Mouse (Mus musculus): ENCODE measurements at regions not wholly inside any gene's neighbourhood (a gene's known extent, or its start where the extent isn't known, plus 50 kb on each side); places are given as distances from the start of the nearest gene placed in this dataset.

- no peak for DNase-seq (ENCODE audit: low spot score)
Observed at GRCm38 (mm10) chr10:11809255-11809654, 466.1 kb downstream of the Epm2a start.

- no peak for DNase-seq (ENCODE audit: low spot score)
Observed at GRCm38 (mm10) chr10:11822418-11822959, 479.3 kb downstream of the Epm2a start.

DNA sequence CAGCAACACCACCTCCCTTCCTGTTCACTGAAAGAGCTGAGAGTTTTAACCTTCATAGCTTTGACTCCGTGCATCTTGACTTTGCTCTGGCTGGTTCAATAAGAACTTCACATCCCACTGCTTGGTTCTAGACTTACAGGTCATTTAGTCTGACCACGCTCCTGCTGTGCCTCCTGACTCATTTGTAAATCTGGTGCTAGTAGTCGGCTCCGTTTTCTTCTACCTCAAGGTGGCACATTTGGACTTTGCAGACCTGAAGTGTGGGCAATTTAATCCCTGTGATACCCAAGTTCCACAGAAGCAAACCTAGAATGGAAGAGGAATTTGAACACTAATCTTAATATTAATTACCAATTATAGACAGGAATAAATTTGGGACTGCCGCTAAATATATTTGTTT, 497.9 kb downstream of the Epm2a start:
- peak; percentile 7 for DNase-seq (ENCODE audit: low spot score)

DNA sequence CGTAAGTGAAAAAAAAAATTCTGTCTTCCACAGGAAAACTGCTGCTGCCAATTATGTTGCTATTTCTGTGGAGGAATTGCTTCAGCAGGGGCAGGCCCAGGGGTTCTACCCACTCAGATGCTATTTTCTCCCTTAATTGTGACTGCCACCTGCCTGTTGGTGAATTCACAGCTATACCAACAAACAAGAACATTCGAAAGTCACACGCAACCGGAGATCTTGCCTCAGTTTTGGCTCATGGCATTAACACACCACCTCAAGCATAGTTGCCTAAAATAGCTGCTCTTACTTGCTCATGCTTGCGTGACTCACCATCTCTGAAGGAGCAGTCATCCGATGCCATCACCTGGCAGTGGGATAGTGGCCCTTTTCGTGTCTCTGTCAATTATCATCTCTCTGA, 498.3 kb downstream of the Epm2a start:
- peak; percentile 17 for DNase-seq (ENCODE audit: low spot score)

DNA sequence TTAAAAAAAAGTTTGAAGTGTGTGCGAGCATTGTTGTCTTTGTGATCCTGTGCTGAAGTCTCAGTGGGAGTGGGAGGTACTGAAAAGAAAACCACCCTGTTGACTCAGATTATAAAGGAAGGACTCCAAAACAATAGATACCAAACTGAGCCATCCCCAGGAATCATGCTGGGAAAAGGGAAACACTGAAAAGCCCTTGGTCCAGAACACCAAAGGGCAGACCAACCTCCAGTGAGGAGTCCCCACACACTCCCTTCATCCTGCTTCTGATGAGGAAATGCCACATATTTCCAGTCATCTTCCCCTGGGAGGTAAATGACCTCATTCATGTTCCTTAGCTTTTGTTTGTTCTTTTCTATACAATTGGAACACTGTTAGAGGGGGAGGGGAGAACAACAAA, 502.9 kb downstream of the Epm2a start:
- no peak for DNase-seq (ENCODE audit: low spot score)

DNA sequence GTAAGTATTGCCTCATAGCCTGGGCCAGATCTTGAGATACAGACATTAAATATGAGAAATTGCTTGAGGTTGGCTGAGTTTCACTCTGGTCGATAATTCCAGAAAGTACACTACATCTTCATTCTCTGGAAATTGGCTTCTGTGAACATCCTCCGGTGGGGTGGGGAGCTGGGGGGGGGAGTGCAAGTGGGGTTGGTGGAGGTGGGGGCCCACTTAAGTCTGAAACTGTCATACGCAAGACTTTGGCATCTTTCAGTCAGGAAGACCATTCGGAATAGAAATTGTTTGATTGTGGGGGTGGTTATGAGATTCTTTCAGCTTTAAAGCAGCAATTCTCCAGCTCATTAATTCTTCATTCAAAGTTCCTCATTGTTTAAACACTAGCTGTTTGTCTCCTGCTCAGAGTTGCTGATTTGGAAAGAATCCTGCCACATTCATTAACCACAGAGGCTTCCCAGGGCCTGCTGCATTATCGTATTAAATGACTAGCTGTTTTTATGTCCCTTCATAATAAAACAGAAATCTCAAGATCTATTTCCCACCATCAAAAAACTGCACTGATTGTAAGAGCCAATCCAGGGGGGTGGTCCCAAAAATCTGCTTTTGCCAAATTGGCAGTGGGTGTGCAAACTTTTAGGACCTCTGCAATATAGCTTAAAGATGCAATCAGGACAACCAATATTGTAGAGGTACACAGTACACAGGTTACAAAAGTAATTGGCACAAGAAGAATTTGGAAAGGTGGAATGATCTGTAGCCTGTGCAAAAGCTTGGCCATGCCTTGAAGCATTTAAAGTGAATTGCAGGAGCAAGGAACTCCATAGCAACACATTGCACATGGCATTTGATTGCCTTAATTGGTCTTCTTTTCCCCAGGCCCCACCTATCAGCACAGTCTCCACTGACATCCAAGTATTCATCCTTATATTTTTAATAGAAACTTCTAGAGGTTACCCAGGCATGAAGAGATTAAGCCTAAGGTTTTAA, 532.2 kb downstream of the Epm2a start:
- DNase-seq (ENCODE audit: low spot score): no peak

DNA sequence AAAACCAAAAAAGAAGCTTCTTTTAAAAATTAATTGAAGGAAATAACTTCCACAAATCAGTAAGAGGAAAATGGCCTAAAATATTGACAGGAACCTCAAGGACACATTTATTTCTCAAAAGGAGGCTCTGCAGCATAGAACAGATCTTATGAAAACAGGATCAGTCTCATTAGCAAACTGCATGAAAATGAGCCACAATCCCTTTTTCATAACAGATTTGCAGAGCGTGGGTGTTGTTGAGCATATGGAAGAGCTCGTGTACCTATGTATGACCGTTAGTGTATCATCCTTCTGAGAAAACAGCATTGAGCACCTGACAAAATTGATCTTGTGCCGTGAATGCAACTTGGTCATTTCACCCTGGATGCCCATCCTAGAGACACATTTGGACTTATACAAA, 543.0 kb downstream of the Epm2a start:
- peak; percentile 9 for DNase-seq (ENCODE audit: low spot score)

DNA sequence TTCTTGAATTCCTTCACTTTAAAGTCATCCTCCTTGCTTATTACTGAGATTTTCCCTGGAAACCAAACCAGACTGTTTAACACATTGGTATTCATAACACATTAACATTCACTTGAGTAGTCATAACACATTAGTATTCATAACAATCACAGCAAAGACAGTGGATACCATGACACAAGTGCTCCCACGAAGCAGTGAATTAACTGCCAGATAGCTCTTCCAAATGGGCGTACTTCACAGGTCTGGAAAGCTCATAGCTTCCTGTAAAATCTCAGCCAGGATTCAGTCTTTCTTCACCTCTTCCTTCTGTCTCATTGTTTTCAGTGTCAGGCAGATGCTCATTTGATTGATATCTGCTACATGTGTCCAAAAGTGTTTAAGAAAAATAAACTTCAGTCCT, 545.7 kb downstream of the Epm2a start:
- no peak for DNase-seq (ENCODE audit: low spot score)

DNA sequence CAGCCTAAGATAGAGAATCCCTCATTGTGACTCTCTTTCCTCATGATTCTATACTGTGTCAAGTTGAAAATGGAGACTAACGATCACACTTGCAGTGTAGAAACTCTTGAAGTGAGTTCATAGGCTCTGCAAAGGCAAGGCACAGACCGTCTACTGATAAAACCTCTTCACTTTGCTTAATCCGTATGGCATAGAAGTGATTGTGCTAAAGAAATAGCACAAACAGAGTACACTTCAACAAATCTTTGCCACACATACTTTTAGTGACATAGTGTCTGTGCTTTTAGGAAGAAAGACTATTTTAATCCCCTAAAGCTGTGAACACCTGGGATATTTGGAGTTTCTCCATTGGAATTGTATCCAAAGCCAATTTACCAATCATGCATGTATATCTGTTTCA, 578.9 kb downstream of the Epm2a start:
- no peak for DNase-seq (ENCODE audit: low spot score)

GRCm38 (mm10) chr10:11938164-11938563, 595.0 kb downstream of the Epm2a start:
- DNase-seq (ENCODE audit: low spot score): no peak

GRCm38 (mm10) chr10:11942772-11943171, 599.6 kb downstream of the Epm2a start:
- DNase-seq (ENCODE audit: low spot score): no peak

DNA sequence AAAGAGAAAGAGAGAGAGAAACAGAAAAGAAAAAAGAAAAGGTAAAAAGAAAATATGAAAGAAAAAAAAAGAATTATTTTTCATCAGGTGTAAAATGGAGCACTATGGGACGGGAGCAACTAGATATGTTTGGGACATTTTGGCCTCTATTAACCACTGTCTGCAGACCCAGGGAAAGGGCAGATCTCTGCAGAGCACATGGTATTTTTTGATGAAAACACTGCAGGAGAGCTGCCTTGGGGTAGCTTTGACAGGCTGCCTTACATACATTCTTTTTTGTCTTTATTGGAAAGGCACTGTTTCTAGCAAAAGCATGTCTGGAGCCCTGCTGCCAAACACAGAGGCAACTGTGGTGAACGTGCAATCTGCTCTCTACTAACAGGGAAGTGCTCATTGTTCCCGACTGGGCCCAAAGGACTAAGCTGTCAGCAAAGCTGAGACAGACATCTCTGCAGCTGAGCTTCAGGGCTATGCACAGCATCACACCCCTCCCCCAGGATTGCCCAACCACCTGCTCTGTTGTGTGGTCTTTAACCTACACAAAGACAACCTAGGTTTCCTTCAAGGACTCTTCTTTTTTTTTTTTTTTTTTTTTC, 617.2 kb downstream of the Epm2a start:
- DNase-seq (ENCODE audit: low spot score): peak; percentile 12

DNA sequence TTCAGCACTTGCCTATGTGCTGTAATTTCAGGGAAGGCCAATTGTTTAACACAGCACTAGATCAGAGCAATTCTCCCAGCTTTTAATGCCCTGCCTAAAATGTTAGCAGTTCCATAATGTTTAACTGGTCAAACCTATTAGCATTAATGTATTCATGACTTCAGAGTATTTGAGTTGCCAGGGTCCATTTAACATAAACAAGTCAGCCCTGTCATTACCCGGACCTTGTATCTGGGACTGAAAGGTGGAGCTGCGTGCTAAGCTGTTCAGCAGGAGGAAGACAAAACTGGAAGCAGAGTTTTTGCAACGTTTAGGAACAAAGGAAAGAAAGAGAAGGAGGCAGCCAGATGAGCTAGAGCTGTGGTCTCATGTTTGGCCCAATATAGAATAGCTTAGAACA, 661.8 kb downstream of the Epm2a start:
- no peak for DNase-seq (ENCODE audit: low spot score)

DNA sequence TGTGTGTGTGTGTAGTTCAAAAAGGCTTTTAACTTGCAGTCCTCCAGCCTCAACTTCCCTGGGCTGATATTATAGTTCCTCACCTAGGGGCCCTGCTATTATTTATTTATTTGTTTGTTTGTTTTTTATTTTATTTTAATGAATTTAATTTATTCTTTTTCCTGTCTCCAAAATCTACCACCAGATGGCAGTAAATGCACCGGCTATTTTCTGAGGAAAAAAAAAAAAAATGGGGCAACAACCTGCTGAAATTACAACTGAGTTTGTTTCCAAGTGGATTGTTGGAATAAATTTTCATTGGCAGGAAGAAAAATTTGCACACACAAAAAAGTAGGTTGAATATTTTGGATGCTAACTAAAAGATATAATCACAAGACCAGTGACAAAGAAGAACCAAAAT, 662.7 kb downstream of the Epm2a start:
- no peak for DNase-seq (ENCODE audit: low spot score)

GRCm38 (mm10) chr10:12017286-12017685, 674.1 kb downstream of the Epm2a start:
- no peak for DNase-seq (ENCODE audit: low spot score)

GRCm38 (mm10) chr10:12018281-12018680, 675.1 kb downstream of the Epm2a start:
- DNase-seq (ENCODE audit: low spot score): no peak

DNA sequence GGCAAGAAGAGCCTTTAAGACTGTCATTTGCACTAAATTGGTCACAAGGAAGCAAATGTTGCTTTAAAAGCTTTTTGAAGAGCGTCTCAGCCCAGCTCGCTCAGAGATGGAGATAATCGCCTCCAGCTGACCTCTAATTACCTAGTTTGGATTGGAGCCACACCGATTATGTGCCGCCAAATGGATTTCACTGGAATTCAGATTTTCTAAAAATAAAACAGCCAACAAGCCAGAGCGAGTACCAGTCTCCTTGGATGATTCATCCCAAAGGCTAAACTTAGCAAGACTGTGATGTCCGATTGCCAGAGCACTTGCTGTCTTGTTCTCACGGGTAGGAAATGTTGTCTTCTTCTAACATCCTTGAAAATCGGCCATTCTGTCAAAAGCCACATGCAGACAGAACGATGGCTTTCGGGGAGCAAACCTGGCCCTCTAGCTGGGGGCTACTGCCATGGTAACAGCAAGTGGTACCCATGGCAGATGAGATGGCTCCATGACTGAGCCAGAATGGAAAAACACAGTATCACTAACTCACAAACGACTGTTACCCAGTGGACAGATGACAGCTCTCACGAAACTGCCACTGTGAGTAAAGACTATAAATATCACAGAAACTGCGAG, 676.1 kb downstream of the Epm2a start:
- peak; percentile 37 for DNase-seq (ENCODE audit: low spot score)

- no peak for DNase-seq (ENCODE audit: low spot score)
Observed at GRCm38 (mm10) chr10:12020576-12020975, 677.4 kb downstream of the Epm2a start.

- no peak for DNase-seq (ENCODE audit: low spot score)
Observed at GRCm38 (mm10) chr10:12035159-12035558, 692.0 kb downstream of the Epm2a start.

DNA sequence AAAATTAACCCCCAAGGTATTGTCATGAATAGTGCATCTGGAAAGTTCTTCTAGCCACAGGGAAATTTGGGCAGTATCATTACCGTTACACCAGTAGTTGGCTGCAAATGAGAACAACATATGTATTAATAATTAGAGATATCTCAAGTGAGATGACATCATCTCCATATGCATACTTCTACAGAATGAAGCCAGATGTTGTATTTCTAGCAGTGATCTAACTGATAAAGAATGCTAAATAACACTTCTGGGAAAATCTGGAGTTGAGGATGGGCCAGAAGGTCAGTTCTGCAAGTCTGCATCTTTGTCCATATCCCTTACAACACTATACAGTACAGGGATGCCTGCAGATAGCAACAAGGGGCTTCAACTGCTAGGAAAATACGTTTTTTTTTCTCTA, 702.7 kb downstream of the Epm2a start:
- DNase-seq (ENCODE audit: low spot score): no peak

DNA sequence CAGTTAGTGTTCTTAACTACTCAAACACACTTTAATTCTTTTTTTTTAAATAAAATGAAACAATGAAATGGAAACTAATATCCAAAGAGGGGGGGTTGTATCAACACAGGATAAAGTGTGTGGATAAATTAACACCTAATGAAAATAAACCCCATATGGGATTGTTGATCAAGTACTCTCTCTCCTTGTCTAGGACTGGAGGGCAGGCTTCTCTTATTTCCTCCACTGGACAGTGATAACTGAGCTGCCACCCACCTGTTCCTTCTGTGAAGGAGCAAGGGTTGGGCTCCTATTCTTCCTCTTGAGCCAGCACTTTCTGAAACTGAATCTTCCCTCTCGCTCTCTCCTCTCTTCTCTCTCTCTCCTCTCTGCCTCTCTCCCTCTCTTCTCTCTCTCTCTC, 716.5 kb downstream of the Epm2a start:
- DNase-seq (ENCODE audit: low spot score): no peak

- no peak for DNase-seq (ENCODE audit: low spot score)
Observed at GRCm38 (mm10) chr10:12061069-12061861, 718.1 kb downstream of the Epm2a start.

All from layer of hippocampus, adult 11-12 months (tissue).